Mouse (Mus musculus) lung, adult 2 months (tissue): ENCODE results near the gene Topbp1. TPM values are rescaled to one million over a fixed set of nuclear protein-coding genes. Genes with fewer than 3 reads are reported as not detected.

Experiments used
- DNase-seq: peaks from one replicate; pipeline ENCODE4 v3.0.0; 2022
- H3K4me1 ChIP-seq: fragments of 200-500 bp; 2 replicates; pipeline ENCODE4 v1.6.1; 2011; ENCODE audit warnings: low read length; ENCODE audit not compliant: control insufficient read depth, insufficient read depth
- H3K4me3 ChIP-seq: fragments of 200-500 bp; replicated peaks from 2 replicates; pipeline ENCODE3; 2011; ENCODE audit warnings: low read depth, mild to moderate bottlenecking, control low read depth, low read length; ENCODE audit errors: extremely low read depth
- CTCF ChIP-seq: fragments of 200-500 bp; IDR thresholded peaks from 2 replicates; pipeline ENCODE4 v1.5.1; 2011; ENCODE audit warnings: mild to moderate bottlenecking, low read length, control low read depth; ENCODE audit not compliant: insufficient read depth
- POLR2A ChIP-seq: fragments of 200-500 bp; IDR thresholded peaks from 2 replicates; pipeline ENCODE4 v1.6.1; 2011; ENCODE audit warnings: low read depth, mild to moderate bottlenecking, control low read depth, low read length, borderline replicate concordance; ENCODE audit errors: extremely low read depth
- WGBS: fragments of 180-500 bp; shearing (Covaris S2); methylation state at CpG from one replicate; pipeline ENCODE4 v1.1.7; 2018; 5-methylcytosine and 5-hydroxymethylcytosine counted together
- polyA plus RNA-seq: library from polyadenylated mRNA; depleted of rRNA; stranded (reverse); fragments of >200 nt; gene quantifications from 2 replicates; pipeline ENCODE4 v1.2.3, GENCODE M21; 2012

The Topbp1 gene
- polyA plus RNA-seq, 1 experiment: 8.0 TPM

DNA sequence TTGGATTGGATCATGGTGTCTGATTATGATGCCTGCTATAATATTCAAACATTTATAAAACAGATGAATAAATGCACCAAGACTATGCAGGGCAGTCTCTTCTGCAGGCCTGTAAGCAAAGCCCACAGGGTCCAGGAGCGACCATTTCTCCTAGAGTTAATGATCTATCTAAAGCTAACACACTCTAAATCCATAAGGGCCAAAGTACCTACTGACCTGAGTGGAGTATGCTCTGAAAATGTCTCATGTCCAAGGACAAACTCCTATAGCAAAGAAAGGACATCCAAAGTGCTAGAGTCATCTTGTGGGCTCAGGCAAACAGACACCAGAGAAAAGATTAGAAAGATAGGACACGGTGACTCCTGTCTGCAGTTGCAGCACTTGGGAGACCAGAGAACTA is 10.5 kb upstream of the Topbp1 start:
- Histone ChIP-seq H3K4me1 (no peaks in the 10 kb centered on the region), H3K4me3 (no peak overlapping the region)
- TF ChIP-seq CTCF (no peak), POLR2A (no peak)
- no peak for DNase-seq
- WGBS: 77% methylated on average over 2 of the region's 2 CpGs

GRCm38 (mm10) chr9:103301086-103301485 is 3.9 kb upstream of the Topbp1 start:
- TF ChIP-seq CTCF (no peak), POLR2A (no peak)
- DNase-seq: no peak
- WGBS: 89% methylated on average over 8 of the region's 8 CpGs
- Histone ChIP-seq H3K4me3 (no peak overlapping the region), H3K4me1 (no peaks in the 10 kb centered on the region)

DNA sequence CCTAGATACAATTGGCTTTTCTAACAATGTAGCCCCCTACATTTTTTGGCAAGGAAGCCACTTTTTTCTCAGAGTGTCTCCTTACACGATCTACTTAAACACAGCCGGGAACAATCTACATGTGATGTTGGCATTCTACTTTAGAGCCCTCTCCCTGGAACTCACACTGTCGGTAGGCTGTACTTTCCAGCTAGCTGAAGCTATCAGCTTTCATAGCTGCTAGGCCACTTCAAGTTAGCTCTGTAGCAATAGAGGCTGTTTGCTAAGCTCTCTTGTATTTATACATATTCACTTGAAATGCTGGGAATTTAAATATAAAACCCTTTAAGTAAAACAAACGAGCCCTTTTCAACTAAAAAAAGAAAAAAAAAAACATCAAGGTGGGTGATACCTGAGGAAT is 2.8 kb upstream of the Topbp1 start:
- H3K4me3 ChIP-seq: no peak overlapping the region
- TF ChIP-seq POLR2A (no peak), CTCF (no peak)
- no peak for DNase-seq
- no peaks in the 10 kb centered on the region for H3K4me1 ChIP-seq
- WGBS: 57% methylated on average over 4 of the region's 4 CpGs

DNA sequence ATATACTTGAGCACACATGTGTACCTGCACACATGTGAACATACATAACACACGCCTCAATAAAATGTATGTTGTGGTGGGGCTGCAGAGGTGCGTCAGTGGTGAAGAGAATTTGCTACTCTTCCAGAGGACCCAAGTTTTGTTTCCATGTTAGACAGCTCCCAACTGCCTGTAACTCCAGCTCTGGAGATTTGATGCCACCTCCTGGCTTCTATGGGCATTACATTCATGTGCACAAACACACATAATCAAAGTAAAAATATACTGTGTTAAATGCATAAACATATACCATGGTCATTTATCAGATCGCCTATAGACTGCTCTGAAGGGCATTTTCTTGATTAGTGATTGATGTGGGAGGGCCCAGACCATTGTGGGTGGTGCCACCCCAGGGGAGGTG is 2.3 kb upstream of the Topbp1 start:
- 50% methylated on average over 3 of the region's 3 CpGs for WGBS
- peak; percentile 53 for DNase-seq
- no peak overlapping the region for H3K4me3 ChIP-seq

DNA sequence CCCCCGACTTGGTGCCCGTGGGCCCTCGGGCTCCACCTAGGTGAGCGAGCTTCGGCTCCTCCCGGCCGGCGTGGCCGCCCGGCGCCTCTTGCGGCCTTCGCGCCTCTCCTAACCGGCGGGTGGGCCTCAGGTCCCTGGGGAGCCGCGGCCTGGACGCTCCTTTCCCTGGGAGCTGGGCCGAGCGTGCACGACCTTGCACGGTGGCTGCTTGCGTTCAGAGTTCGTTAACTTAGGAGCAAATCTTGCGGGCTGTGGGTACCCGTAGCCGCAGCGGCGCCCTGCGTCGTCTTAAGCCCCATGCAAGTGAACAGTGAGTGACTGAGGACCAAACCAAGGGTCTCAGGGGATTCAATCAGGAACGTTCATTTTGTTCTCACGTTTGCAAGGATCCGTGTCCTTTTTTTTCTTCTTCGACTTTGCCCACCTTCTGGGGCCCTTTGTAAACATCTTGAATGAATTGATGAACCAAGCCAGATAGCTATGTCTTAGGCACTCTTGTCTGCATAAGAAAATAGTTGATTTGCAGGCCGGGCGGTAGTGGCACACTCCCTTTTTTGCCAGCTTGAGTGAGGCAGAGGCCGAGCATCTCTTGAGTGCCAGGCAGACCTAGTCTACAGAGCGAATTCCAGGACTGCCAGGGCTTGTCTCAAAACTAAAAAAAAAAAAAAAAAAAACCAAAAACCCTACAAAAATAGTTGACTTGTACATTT is 472 bp downstream of the Topbp1 start:
- H3K4me1 ChIP-seq: no peaks in the 10 kb centered on the region
- no peak for TF ChIP-seq CTCF
- no peak for TF ChIP-seq POLR2A
- 1% methylated on average over 40 of the region's 40 CpGs for WGBS
- H3K4me3 ChIP-seq: peak overlapping the region; percentile 61
- no peak for DNase-seq

More for the DNA sequence above, 2.3 kb upstream of the Topbp1 start:
- H3K4me1 ChIP-seq: no peaks in the 10 kb centered on the region
- TF ChIP-seq POLR2A (no peak), CTCF (peak; percentile 44; the same call in 1 of the 2 replicates)

GRCm38 (mm10) chr9:103309832-103310231 is 4.8 kb downstream of the Topbp1 start:
- 85% methylated on average over 6 of the region's 6 CpGs for WGBS
- TF ChIP-seq CTCF (no peak), POLR2A (no peak)
- no peak for DNase-seq
- Histone ChIP-seq H3K4me3 (no peak overlapping the region), H3K4me1 (no peaks in the 10 kb centered on the region)

DNA sequence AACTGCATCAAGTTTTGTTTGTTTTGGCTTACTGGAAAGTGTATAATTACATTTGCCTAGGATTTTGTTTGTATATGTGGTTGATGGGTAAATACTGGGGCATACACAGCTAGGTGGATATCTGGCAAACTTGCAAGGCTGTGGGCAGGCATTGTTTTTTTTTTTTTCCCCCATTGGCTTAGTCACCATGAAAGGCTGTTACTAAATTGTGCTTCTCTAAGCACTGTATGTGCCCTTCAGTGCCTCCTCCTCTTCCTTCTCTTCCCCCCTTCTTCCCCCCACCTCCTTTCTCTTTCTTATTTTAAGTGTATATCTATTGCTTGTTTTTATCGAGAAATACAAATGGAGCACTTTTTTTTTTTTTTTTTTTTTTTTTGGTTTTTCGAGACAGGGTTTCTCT is 19.7 kb downstream of the Topbp1 start:
- no peak overlapping the region for H3K4me3 ChIP-seq
- WGBS: 50% methylated on average over 1 of the region's 2 CpGs
- DNase-seq: no peak
- TF ChIP-seq POLR2A: no peak
- no peak for TF ChIP-seq CTCF
- no peaks in the 10 kb centered on the region for H3K4me1 ChIP-seq

- 84% methylated on average over 9 of the region's 9 CpGs for WGBS
- no peak for TF ChIP-seq POLR2A
- TF ChIP-seq CTCF: no peak
Observed at GRCm38 (mm10) chr9:103326449-103326848, 21.4 kb downstream of the Topbp1 start.

GRCm38 (mm10) chr9:103332663-103333062 is 27.6 kb downstream of the Topbp1 start:
- DNase-seq: no peak
- H3K4me1 ChIP-seq: no peaks in the 10 kb centered on the region
- 61% methylated on average over 6 of the region's 6 CpGs for WGBS
- no peak overlapping the region for H3K4me3 ChIP-seq
- TF ChIP-seq CTCF (no peak), POLR2A (no peak)

More at GRCm38 (mm10) chr9:103326449-103326848, 21.4 kb downstream of the Topbp1 start:
- Histone ChIP-seq H3K4me3 (no peak overlapping the region), H3K4me1 (no peaks in the 10 kb centered on the region)
- DNase-seq: no peak

DNA sequence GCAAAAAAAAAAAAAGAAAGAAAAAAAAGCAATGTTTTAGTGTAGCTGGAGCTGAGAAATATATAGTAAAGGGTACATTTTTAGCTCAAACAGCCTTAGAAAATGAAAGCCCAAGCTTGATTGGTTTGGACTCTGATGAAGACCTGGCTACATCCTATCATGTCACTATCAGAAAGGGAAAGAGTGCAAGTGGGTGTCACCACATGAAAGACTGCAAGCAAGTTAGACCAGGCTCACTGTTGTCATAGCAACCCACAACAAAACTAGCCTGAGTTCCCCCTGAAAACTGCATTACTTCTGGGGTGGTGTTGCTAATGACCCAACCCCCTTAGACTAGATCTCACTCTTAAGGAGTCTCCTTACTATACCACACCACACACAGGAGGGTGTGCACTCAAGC is 31.9 kb downstream of the Topbp1 start:
- H3K4me3 ChIP-seq: no peak overlapping the region
- no peaks in the 10 kb centered on the region for H3K4me1 ChIP-seq
- no peak for DNase-seq
- TF ChIP-seq POLR2A: no peak
- no peak for TF ChIP-seq CTCF
